Mouse (Mus musculus): ENCODE measurements around the gene Nol8. TPM values are rescaled to one million over a fixed set of nuclear protein-coding genes. Genes with fewer than 3 reads are reported as not detected.

Nol8 gene
- total RNA-seq, 2 experiments from 2014 or later, result 13.7 to 15.5 TPM

GRCm38 (mm10) chr13:49682233-49682846 lies 29.5 kb downstream of the Nol8 start:
- no peak for DNase-seq (ENCODE audit: low spot score)

- DNase-seq (ENCODE audit: low spot score), result no peak
These were observed 31.4 kb downstream of the Nol8 start for GRCm38 (mm10) chr13:49684266-49684665.

GRCm38 (mm10) chr13:49691056-49691455 lies 38.2 kb downstream of the Nol8 start:
- no peak for DNase-seq (ENCODE audit: low spot score)

- DNase-seq (ENCODE audit: low spot score), result no peak
These were observed 50.4 kb downstream of the Nol8 start for GRCm38 (mm10) chr13:49703216-49703779.

GRCm38 (mm10) chr13:49706032-49706690 lies 53.3 kb downstream of the Nol8 start:
- no peak for DNase-seq (ENCODE audit: low spot score)

GRCm38 (mm10) chr13:49708311-49708710 lies 55.4 kb downstream of the Nol8 start:
- DNase-seq (ENCODE audit: low spot score), result no peak

- no peak for DNase-seq (ENCODE audit: low spot score)
These were observed 59.3 kb downstream of the Nol8 start for GRCm38 (mm10) chr13:49712047-49712721.

- DNase-seq (ENCODE audit: low spot score), result no peak
These were observed 66.4 kb downstream of the Nol8 start for GRCm38 (mm10) chr13:49719310-49719709.

Other genes with a start within 250 kb of the Nol8 start
- 1 to 10 TPM; 5.9 to 6.6 TPM for gene Ippk, start 231.8 kb upstream of the Nol8 start, total RNA-seq (2021)
- 1 to 10 TPM; 1.4 to 1.6 TPM for gene Tes3-ps, start 159.8 kb upstream of the Nol8 start, total RNA-seq (2021)
- 1 to 10 TPM; 6.7 to 9.3 TPM for gene Ecm2, start 148.3 kb upstream of the Nol8 start, total RNA-seq (2021)
- gene Aspn, start 108.6 kb upstream of the Nol8 start, total RNA-seq (2021), result 10 to 100 TPM in 1 of 2 experiments, 1 to 10 TPM in 1; 7.6 to 14.9 TPM
- gene Omd, start 70.6 kb upstream of the Nol8 start, total RNA-seq (2021), result 1 to 10 TPM in 1 of 2 experiments, under 1 TPM in 1; 0.82 to 2.1 TPM
- 10 to 100 TPM; 18.4 to 31.0 TPM for gene Ogn, start 45.0 kb upstream of the Nol8 start, total RNA-seq (2021)
- 1 to 10 TPM; 1.1 to 1.3 TPM for gene Cenpp, start 293 bp upstream of the Nol8 start, total RNA-seq (2021)
- 10 to 100 TPM; 63.8 to 72.6 TPM for gene Iars, start 29.0 kb downstream of the Nol8 start, total RNA-seq (2021)
- not detected for gene Gm30302, start 145.9 kb downstream of the Nol8 start, total RNA-seq (2021)